Mouse (Mus musculus): ENCODE data around the gene Man1b1. TPM values are rescaled to one million over a fixed set of nuclear protein-coding genes. Genes with fewer than 3 reads are reported as not detected.

The Man1b1 gene
- polyA plus RNA-seq, 1 experiment from 2014 or later: 75.8 TPM

DNA sequence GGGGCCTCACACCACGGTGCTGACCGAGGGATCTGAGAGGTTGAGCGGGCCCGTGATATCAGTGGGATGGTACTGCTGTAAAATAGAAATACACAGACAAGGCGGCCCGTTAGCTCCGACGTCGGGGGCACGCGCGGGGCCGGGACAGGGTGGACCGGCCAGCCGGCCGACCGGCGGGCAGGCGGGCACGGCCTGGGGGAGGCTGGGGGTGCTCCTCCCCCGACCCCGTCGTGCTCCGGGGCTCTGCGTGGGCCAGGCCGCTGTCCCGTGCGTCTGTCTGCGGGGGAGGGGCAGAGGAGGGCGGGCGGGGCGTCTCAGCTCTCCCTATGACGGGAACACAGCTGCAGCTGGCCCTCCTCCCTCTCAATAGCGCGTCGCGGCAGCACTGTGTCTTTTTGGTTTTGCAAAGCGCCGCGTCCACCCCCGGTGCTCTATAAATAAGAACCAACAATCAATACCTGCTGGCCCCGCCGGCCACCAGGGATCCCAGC is 40.0 kb upstream of the Man1b1 start:
- peak overlapping the region; percentile 49 for H3K4me2 ChIP-seq (replicated peaks)
- H3K9ac ChIP-seq: peak overlapping the region; percentile 30; the same call in 1 of the 2 replicates
- H3K9me3 ChIP-seq: no peaks in the 10 kb centered on the region
- no peak overlapping the region for H3K27ac ChIP-seq
- no peak for ATAC-seq (ENCODE audit: insufficient number of reproducible peaks, insufficient read depth, low FRiP score, low TSS enrichment)
- no peaks in the 10 kb centered on the region for H3K36me3 ChIP-seq
- peak overlapping the region; percentile 26 for H3K4me3 ChIP-seq
- H3K27me3 ChIP-seq: peaks cover 94% of the 10 kb centered on the region
- H3K4me1 ChIP-seq: peaks cover 13% of the 10 kb centered on the region
- whole genome bisulfite sequencing: 8% methylated on average over 34 of the region's 43 CpGs

DNA sequence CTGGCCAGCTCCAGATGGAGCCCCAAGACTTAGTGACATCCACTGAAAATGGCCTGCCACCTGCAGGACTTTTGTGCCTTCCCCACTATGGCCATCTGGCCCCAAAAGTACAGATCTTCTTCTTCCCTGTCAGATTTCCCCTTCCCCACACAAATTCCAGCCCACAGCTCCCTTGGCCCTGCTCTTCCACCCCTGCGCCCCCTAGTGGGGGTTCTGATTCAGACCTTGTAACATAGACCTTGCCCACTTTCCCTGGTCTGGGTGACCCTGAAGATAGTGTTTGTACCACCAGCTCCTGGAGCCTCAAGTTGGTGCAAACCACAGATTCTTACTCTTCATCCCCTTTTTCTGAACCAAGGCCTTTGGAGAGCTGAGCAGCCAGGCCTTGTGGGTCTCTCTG is 39.3 kb upstream of the Man1b1 start:
- no peak overlapping the region for H3K9ac ChIP-seq
- H3K27ac ChIP-seq: no peak overlapping the region
- H3K36me3 ChIP-seq: no peaks in the 10 kb centered on the region
- H3K4me2 ChIP-seq (replicated peaks): no peak overlapping the region
- peaks cover 13% of the 10 kb centered on the region for H3K4me1 ChIP-seq
- peaks cover 96% of the 10 kb centered on the region for H3K27me3 ChIP-seq
- WGBS: 0% methylated on average over 1 of the region's 1 CpGs
- no peak for ATAC-seq (ENCODE audit: insufficient number of reproducible peaks, insufficient read depth, low FRiP score, low TSS enrichment)
- H3K4me3 ChIP-seq: no peak overlapping the region
- no peaks in the 10 kb centered on the region for H3K9me3 ChIP-seq

DNA sequence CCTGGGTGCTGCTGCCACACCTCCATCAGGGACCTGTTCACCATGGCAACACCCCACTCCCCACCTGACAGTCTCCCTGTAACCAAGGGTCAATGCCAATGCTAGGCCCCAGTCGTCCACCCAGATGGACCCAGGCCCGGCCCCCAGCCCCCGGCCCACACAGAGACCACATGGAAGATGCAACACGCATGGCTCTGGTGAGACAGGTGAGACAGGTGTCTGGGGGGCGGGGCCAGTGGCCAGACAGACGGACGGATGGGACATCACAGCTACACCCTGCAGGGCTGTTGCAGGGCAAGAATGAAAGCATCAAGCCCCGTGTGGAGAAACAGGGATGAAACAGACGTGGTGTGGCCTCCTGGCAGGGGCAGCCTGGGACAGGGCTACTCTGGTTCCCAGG is 38.4 kb upstream of the Man1b1 start:
- H3K9me3 ChIP-seq: no peaks in the 10 kb centered on the region
- no peak for ATAC-seq (ENCODE audit: insufficient number of reproducible peaks, insufficient read depth, low FRiP score, low TSS enrichment)
- WGBS: 75% methylated on average over 9 of the region's 9 CpGs
- no peak overlapping the region for H3K27ac ChIP-seq
- no peak overlapping the region for H3K9ac ChIP-seq
- peaks cover 13% of the 10 kb centered on the region for H3K4me1 ChIP-seq
- no peak overlapping the region for H3K4me2 ChIP-seq (replicated peaks)
- H3K4me3 ChIP-seq: no peak overlapping the region
- peaks cover 88% of the 10 kb centered on the region for H3K27me3 ChIP-seq
- H3K36me3 ChIP-seq: no peaks in the 10 kb centered on the region

DNA sequence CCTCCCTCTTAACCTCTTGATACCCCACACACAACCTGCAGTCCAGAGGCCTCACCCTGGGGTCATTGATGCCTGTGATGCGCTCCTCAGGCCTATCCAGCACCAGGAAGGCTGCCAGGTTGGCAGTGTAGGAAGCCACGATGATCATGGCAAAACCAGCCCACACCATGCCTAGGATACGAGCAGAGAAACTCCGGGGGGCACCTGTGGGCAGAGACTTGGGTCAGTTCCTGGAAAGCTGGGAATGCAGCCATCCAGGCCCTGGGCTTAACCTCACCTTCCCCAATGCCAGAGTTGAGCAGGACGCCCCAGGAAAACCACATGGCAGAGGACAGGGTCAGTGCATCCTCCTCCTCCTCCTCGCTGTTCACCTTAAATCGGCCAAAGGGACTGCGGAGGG is 35.0 kb upstream of the Man1b1 start:
- no peak overlapping the region for H3K27ac ChIP-seq
- WGBS: 73% methylated on average over 8 of the region's 8 CpGs
- H3K4me1 ChIP-seq: peaks cover 3% of the 10 kb centered on the region; the same call in 1 of the 2 replicates
- H3K9me3 ChIP-seq: no peaks in the 10 kb centered on the region
- ATAC-seq (ENCODE audit: insufficient number of reproducible peaks, insufficient read depth, low FRiP score, low TSS enrichment): no peak
- H3K9ac ChIP-seq: no peak overlapping the region
- no peaks in the 10 kb centered on the region for H3K36me3 ChIP-seq
- no peak overlapping the region for H3K4me2 ChIP-seq (replicated peaks)
- H3K4me3 ChIP-seq: no peak overlapping the region
- peaks cover 54% of the 10 kb centered on the region for H3K27me3 ChIP-seq

DNA sequence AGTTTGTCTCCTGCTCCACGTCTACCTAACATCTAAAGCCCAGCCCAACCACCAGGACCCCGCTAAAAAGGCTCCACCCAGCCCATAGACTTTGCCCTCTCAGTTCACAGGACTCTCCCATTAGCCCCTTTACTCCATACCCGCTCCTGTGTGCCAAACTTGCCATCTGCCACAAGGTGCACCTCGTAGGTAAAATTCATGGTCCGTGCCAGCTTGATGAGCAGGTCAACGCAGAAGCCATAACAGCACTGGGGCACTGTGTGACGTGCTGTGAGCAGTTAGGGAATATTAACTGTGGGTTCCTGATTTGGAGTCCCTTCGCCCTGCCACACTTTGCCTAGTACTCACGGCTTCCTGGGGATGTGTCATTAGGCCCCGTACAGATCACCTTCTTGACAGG is 34.1 kb upstream of the Man1b1 start:
- Histone ChIP-seq H3K27ac (no peak overlapping the region), H3K9me3 (no peaks in the 10 kb centered on the region), H3K4me2 (replicated peaks) (no peak overlapping the region), H3K4me1 (no peaks in the 10 kb centered on the region), H3K36me3 (no peaks in the 10 kb centered on the region), H3K27me3 (peaks cover 49% of the 10 kb centered on the region), H3K4me3 (no peak overlapping the region), H3K9ac (no peak overlapping the region)
- WGBS: 82% methylated on average over 10 of the region's 10 CpGs
- ATAC-seq (ENCODE audit: insufficient number of reproducible peaks, insufficient read depth, low FRiP score, low TSS enrichment): no peak

DNA sequence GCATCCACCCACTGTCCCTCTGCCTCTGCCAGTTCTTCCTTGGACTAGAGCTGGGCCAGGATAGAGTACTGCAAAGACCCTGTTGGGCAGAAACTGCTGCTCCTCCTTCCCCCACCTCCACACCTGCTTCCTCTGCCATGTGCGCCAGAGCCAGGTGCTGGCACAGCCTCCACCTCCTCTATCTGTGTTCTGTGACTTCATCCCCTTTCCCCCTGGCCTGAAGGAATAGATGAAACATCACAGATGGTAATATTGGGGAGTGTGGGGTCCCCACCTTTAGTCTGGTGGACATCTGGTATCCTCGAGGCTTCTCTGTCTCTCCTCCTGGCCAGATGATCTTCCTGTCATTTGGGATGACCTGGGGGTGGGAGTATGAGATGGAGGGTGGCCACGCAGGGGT is 28.7 kb upstream of the Man1b1 start:
- 72% methylated on average over 3 of the region's 3 CpGs for WGBS
- Histone ChIP-seq H3K9me3 (no peaks in the 10 kb centered on the region), H3K9ac (no peak overlapping the region), H3K4me3 (no peak overlapping the region), H3K27ac (no peak overlapping the region), H3K27me3 (peaks cover 46% of the 10 kb centered on the region), H3K4me1 (peaks cover 9% of the 10 kb centered on the region; the same call in 1 of the 2 replicates), H3K4me2 (replicated peaks) (no peak overlapping the region), H3K36me3 (no peaks in the 10 kb centered on the region)
- ATAC-seq (ENCODE audit: insufficient number of reproducible peaks, insufficient read depth, low FRiP score, low TSS enrichment): no peak

DNA sequence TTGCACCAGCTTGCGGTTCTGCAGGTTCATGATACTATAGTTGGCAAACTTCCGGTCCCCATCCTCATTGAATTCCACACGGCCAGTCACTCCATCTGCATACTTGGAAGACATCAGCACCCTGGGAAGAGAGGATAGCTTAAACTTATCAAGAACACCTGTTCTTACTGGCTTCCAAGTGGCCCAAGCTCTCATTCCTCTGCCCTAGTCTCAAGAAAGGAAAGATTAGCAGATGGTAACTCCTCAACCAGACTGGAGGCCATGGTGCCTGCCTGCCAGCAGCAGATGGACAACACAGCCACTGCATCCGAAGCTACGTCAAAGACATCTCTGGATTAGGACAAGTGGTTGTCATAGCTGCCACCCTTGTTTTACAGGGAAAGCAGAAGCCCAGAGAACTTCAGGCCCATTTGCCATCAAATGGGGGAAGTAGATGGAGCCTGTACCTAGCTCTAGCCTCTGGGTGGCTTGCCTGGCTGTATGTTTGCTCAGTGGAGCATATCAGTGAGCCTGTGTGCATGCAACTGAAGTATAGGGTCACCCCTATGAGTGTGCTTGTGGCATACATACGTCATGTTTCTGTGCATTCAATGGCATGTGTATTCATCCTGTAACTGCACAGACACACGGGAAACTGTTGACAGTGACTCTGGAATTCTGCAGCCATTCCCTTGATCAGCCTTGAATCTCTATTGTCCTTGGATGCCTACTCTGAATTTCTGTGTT is 28.0 kb upstream of the Man1b1 start:
- H3K4me1 ChIP-seq: peaks cover 9% of the 10 kb centered on the region; the same call in 1 of the 2 replicates
- no peak for ATAC-seq (ENCODE audit: insufficient number of reproducible peaks, insufficient read depth, low FRiP score, low TSS enrichment)
- no peak overlapping the region for H3K9ac ChIP-seq
- H3K27ac ChIP-seq: no peak overlapping the region
- peak overlapping the region; percentile 46; the same call in 1 of the 2 replicates for H3K4me3 ChIP-seq
- H3K36me3 ChIP-seq: no peaks in the 10 kb centered on the region
- peaks cover 52% of the 10 kb centered on the region for H3K27me3 ChIP-seq
- peak overlapping the region; percentile 84 for H3K4me2 ChIP-seq (replicated peaks)
- no peaks in the 10 kb centered on the region for H3K9me3 ChIP-seq
- 76% methylated on average over 7 of the region's 7 CpGs for WGBS

DNA sequence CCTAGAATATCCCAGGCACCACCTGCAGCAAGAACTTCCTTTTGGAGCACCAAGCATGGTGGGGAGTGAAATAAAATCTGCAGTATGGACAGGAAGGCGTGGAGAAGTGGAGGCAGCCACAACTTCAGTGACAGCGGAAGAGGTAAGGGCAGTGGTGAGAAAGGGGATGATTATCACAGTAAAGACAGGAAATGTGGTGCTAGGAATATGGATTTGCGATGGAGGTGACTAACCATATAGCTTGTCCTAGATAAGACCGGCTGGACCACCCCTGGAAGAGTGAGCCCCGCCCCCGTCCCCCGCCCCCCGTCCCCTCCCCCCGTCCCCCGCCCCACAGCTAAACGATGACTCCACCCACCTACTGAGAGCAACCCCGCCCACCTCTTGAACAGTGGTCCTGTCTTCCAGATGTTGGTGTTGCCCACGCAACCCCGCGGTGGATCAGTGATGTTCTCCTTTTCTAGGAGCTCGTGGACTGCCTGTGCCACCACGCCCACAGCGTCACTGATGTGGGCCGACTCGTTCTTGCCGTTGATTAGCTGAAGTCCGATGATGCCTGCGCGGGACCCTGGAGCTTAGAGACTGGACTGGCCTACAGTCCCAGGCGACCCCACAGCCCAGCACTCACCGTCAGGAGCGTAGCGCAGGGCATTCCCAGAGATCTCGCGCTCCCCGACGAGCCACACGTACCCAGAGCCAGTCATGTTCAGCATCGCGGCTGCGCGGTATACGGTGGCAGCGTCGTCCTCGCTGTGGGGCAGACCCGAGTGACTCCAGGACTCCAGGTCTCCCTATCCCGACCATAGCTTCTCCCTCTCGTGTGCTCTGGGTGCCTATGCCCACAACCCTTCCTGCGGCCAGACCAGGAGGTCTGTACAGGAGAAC is 27.2 kb upstream of the Man1b1 start:
- Histone ChIP-seq H3K27me3 (peaks cover 59% of the 10 kb centered on the region), H3K4me2 (replicated peaks) (peak overlapping the region; percentile 84), H3K4me1 (peaks cover 9% of the 10 kb centered on the region; the same call in 1 of the 2 replicates), H3K27ac (no peak overlapping the region), H3K4me3 (peak overlapping the region; percentile 46), H3K36me3 (no peaks in the 10 kb centered on the region), H3K9me3 (no peaks in the 10 kb centered on the region), H3K9ac (peak overlapping the region; percentile 56)
- ATAC-seq (ENCODE audit: insufficient number of reproducible peaks, insufficient read depth, low FRiP score, low TSS enrichment): peak; percentile 57
- WGBS: 3% methylated on average over 45 of the region's 45 CpGs

DNA sequence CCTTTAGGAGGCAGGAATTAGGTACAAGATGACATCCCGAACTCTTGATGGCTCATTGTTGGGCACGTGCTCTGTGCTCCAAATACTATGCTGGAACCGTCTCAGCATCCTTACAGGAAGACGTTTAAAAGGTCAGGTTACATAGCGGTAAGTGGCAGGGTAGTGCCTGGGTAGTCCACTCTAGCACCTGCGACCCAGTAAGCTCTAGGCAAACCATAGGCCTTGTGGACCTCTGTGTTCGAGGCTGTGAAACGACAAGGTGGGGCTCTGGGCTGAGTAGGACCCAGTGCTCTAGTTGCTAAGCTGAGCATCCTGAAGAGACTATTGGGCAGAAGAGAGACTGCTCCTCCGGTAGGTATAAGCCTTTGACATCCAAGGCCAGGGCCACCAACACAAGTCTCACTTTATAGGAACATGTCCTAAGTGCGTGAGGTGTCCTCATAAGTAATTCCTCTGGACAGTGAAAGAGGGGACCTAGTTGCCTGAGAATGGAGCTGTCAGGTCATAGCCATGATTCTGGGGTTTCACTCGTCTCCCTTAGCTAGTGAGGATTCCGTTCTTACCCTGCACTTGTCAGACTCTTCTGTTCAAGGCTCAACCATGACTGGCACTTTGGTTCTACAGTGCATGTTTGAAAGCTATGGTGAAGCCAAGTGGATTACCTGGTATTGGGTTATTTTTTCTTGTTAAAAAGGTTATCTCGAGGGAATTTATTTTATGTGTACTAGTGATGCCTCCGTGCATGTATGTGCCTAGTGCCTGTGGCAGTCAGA is 26.4 kb upstream of the Man1b1 start:
- Histone ChIP-seq H3K4me3 (peak overlapping the region; percentile 46), H3K4me1 (peaks cover 9% of the 10 kb centered on the region; the same call in 1 of the 2 replicates), H3K4me2 (replicated peaks) (peak overlapping the region; percentile 84), H3K9me3 (no peaks in the 10 kb centered on the region), H3K36me3 (no peaks in the 10 kb centered on the region), H3K27ac (no peak overlapping the region), H3K9ac (peak overlapping the region; percentile 56), H3K27me3 (peaks cover 68% of the 10 kb centered on the region)
- 0 out of 2 replicates have a peak, but pooled peaks have one; percentile 24 for ATAC-seq (ENCODE audit: insufficient number of reproducible peaks, insufficient read depth, low FRiP score, low TSS enrichment)
- 47% methylated on average over 14 of the region's 14 CpGs for WGBS

DNA sequence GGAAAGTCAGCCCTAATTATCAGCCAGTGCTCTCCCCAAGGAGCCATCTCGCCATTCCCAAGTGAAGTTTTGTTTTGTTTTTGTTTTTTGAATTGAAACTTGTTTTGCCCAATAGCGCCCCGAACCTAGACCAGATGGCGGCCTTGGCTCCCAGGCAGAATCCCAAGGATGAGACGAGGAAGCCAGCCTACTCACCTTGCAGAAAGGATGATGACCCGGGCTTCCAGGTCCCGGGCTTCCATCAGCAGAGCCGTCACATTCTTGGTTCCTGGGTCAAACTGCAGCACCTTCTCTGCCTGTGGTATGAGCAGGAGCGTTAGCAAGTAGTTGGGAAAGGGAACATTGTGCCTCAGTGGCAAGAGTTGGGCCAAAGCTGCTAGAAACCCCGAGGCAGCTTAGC is 22.0 kb upstream of the Man1b1 start:
- H3K4me3 ChIP-seq: no peak overlapping the region
- 56% methylated on average over 10 of the region's 10 CpGs for WGBS
- no peak for ATAC-seq (ENCODE audit: insufficient number of reproducible peaks, insufficient read depth, low FRiP score, low TSS enrichment)
- H3K27ac ChIP-seq: no peak overlapping the region
- no peaks in the 10 kb centered on the region for H3K9me3 ChIP-seq
- peaks cover 2% of the 10 kb centered on the region; the same call in 1 of the 2 replicates for H3K4me1 ChIP-seq
- no peaks in the 10 kb centered on the region for H3K36me3 ChIP-seq
- H3K9ac ChIP-seq: no peak overlapping the region
- no peak overlapping the region for H3K4me2 ChIP-seq (replicated peaks)
- H3K27me3 ChIP-seq: peaks cover 93% of the 10 kb centered on the region

DNA sequence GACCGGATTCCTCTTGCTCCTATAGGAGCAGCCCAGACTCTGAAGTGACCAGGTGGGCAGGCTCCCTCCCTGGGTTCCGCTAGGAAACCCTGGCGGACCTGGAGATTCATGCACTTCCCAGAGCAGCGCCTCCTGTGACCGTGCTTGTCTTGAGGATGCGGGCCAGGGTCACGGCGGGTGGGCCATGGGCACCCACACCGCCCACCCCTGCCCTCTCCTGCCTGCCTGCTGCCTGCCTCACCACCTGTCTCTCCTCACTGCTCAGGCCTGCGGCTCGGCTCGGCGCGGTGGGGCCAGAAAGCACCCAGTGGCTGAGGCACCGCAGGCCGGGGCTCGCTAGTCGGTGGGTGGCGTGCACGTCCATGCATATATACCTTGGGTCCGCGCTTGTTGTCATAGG is 21.2 kb upstream of the Man1b1 start:
- no peaks in the 10 kb centered on the region for H3K9me3 ChIP-seq
- H3K4me3 ChIP-seq: no peak overlapping the region
- 2% methylated on average over 22 of the region's 22 CpGs for WGBS
- H3K4me1 ChIP-seq: no peaks in the 10 kb centered on the region
- peaks cover 89% of the 10 kb centered on the region for H3K27me3 ChIP-seq
- H3K36me3 ChIP-seq: no peaks in the 10 kb centered on the region
- H3K4me2 ChIP-seq (replicated peaks): no peak overlapping the region
- no peak for ATAC-seq (ENCODE audit: insufficient number of reproducible peaks, insufficient read depth, low FRiP score, low TSS enrichment)
- H3K9ac ChIP-seq: no peak overlapping the region
- H3K27ac ChIP-seq: no peak overlapping the region

Measured in embryonic facial prominence, embryonic 12.5 days (tissue).